Mouse (Mus musculus) ES-Bruce4 (cell line): ENCODE measurements around the gene Tssk6. TPM values are rescaled to one million over a fixed set of nuclear protein-coding genes. Genes with fewer than 3 reads are reported as not detected.

Source experiments
- H3K27ac ChIP-seq: 2 replicates; pipeline ENCODE4 v1.5.1; 2012; ENCODE audit warnings: low read length, inconsistent platforms; ENCODE audit not compliant: insufficient read depth
- H3K27me3 ChIP-seq: 2 replicates; pipeline ENCODE4 v1.6.1; 2012; ENCODE audit warnings: mild to moderate bottlenecking, low read length, inconsistent platforms; ENCODE audit not compliant: control insufficient read depth, poor library complexity, insufficient read depth, severe bottlenecking
- H3K36me3 ChIP-seq: 2 replicates; pipeline ENCODE4 v1.6.1; 2012; ENCODE audit warnings: inconsistent platforms, mild to moderate bottlenecking, low read length, moderate library complexity; ENCODE audit not compliant: control insufficient read depth, poor library complexity, insufficient read depth, severe bottlenecking
- H3K4me1 ChIP-seq: one replicate; pipeline ENCODE4 v1.8.1; 2011; ENCODE audit warnings: low read length; ENCODE audit not compliant: control insufficient read depth, insufficient read depth
- H3K4me3 ChIP-seq: 2 replicates; pipeline ENCODE4 v1.5.1; 2011; ENCODE audit warnings: low read depth, mild to moderate bottlenecking, low read length
- H3K9ac ChIP-seq: 2 replicates; pipeline ENCODE4 v1.6.1; 2012; ENCODE audit warnings: low read depth, mild to moderate bottlenecking, inconsistent platforms; ENCODE audit not compliant: poor library complexity, severe bottlenecking
- H3K9me3 ChIP-seq: replicated peaks from 2 replicates; pipeline ENCODE4 v1.6.1; 2012; ENCODE audit warnings: mild to moderate bottlenecking, low read length, inconsistent platforms; ENCODE audit not compliant: control insufficient read depth, poor library complexity, insufficient read depth, severe bottlenecking
- CTCF ChIP-seq: IDR thresholded peaks from one replicate; pipeline ENCODE4 v1.8.1; 2011; ENCODE audit warnings: low read depth, low read length
- EP300 ChIP-seq: IDR thresholded peaks from 2 replicates; pipeline ENCODE4 v1.6.1; 2011; ENCODE audit warnings: low read depth, low read length; ENCODE audit not compliant: insufficient read depth
- POLR2A ChIP-seq: IDR thresholded peaks from one replicate; pipeline ENCODE4 v1.8.1; 2011; ENCODE audit warnings: low read length; ENCODE audit not compliant: insufficient read depth
- polyA plus RNA-seq: library from polyadenylated mRNA; stranded (reverse); fragments of >200 nt; gene quantifications from 2 replicates; pipeline ENCODE4 v1.2.4, GENCODE M21; 2011; ENCODE audit warnings: low read depth; ENCODE audit not compliant: missing spikeins, insufficient read depth, insufficient read length

Tssk6 gene
- polyA plus RNA-seq, 1 experiment: not detected

- H3K4me1 ChIP-seq: no peaks in the 10 kb centered on the region
- peaks cover 37% of the 10 kb centered on the region for H3K36me3 ChIP-seq
Observed at GRCm38 (mm10) chr8:69907106-69907505, 5.1 kb downstream of the Tssk6 start.

GRCm38 (mm10) chr8:69911917-69912316 lies 9.9 kb downstream of the Tssk6 start:
- TF ChIP-seq POLR2A (no peak), EP300 (no peak), CTCF (no peak)
- no peak overlapping the region for H3K9ac ChIP-seq
- no peak overlapping the region for H3K4me3 ChIP-seq
- no peaks in the 10 kb centered on the region for H3K9me3 ChIP-seq
- no peak overlapping the region for H3K27ac ChIP-seq
- H3K27me3 ChIP-seq: no peaks in the 10 kb centered on the region
- H3K36me3 ChIP-seq: peaks cover 83% of the 10 kb centered on the region
- no peaks in the 10 kb centered on the region for H3K4me1 ChIP-seq

More at GRCm38 (mm10) chr8:69907106-69907505, 5.1 kb downstream of the Tssk6 start:
- H3K9me3 ChIP-seq: no peaks in the 10 kb centered on the region
- H3K27me3 ChIP-seq: no peaks in the 10 kb centered on the region
- H3K27ac ChIP-seq: no peak overlapping the region
- TF ChIP-seq CTCF (no peak), POLR2A (no peak), EP300 (no peak)
- H3K4me3 ChIP-seq: no peak overlapping the region
- H3K9ac ChIP-seq: no peak overlapping the region

- Histone ChIP-seq H3K4me1 (no peaks in the 10 kb centered on the region), H3K27me3 (no peaks in the 10 kb centered on the region), H3K36me3 (peaks cover 90% of the 10 kb centered on the region), H3K9ac (no peak overlapping the region), H3K9me3 (no peaks in the 10 kb centered on the region), H3K4me3 (no peak overlapping the region), H3K27ac (no peak overlapping the region)
- no peak for TF ChIP-seq POLR2A
- no peak for TF ChIP-seq CTCF
- TF ChIP-seq EP300: no peak
Observed at GRCm38 (mm10) chr8:69912478-69913074, 10.6 kb downstream of the Tssk6 start.

- Histone ChIP-seq H3K9ac (no peak overlapping the region), H3K4me1 (no peaks in the 10 kb centered on the region), H3K27me3 (no peaks in the 10 kb centered on the region), H3K9me3 (no peaks in the 10 kb centered on the region), H3K27ac (no peak overlapping the region), H3K4me3 (no peak overlapping the region), H3K36me3 (peaks cover 81% of the 10 kb centered on the region)
- no peak for TF ChIP-seq EP300
- TF ChIP-seq CTCF: no peak
- TF ChIP-seq POLR2A: no peak
Observed at GRCm38 (mm10) chr8:69914526-69914925, 12.5 kb downstream of the Tssk6 start.

- no peaks in the 10 kb centered on the region for H3K9me3 ChIP-seq
- H3K9ac ChIP-seq: no peak overlapping the region
- no peaks in the 10 kb centered on the region for H3K4me1 ChIP-seq
- H3K27me3 ChIP-seq: no peaks in the 10 kb centered on the region
- H3K36me3 ChIP-seq: peaks cover 69% of the 10 kb centered on the region
- no peak overlapping the region for H3K27ac ChIP-seq
- H3K4me3 ChIP-seq: no peak overlapping the region
- TF ChIP-seq EP300 (no peak), CTCF (peak; percentile 16)
Observed at GRCm38 (mm10) chr8:69915748-69916147, 13.8 kb downstream of the Tssk6 start.

GRCm38 (mm10) chr8:69918506-69918905 lies 16.5 kb downstream of the Tssk6 start:
- Histone ChIP-seq H3K27me3 (no peaks in the 10 kb centered on the region), H3K9ac (no peak overlapping the region), H3K4me3 (no peak overlapping the region), H3K4me1 (no peaks in the 10 kb centered on the region), H3K36me3 (peaks cover 41% of the 10 kb centered on the region), H3K27ac (0 out of 2 replicates have a peak overlapping the region, but pooled peaks have one; percentile 3), H3K9me3 (no peaks in the 10 kb centered on the region)
- no peak for TF ChIP-seq CTCF
- no peak for TF ChIP-seq EP300
- no peak for TF ChIP-seq POLR2A
